Mouse (Mus musculus): ENCODE data around the gene Mgea5.

DNA sequence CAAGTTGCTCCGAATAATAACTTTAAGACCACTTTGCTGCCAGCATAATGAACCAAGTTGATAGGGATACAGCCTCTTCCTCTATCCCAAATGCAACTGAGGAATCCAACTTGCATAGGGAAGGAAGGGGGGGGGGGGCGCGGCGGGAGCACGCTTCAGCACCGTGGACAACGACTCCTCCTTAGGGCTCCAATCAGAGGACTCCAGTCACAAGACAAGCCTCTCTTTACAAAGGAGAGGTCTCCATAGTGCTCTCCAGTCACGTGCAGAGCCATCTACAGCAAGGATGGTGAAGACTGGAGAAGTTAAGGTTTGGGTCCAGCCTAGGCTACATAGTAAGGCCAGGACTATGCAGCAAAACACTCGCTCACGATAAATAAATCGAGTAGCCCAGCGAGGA is 30.2 kb upstream of the Mgea5 start:
- TF ChIP-seq CTCF (IDR thresholded peaks at IDR 0.05; ENCODE audit: low read depth, low read length) (no peak), GATA1 (IDR thresholded peaks at IDR 0.05; ENCODE audit: borderline replicate concordance, low read length) (no peak), TAL1 (conservative IDR thresholded peaks at IDR 0.05; ENCODE audit: low read depth, low read length) (no peak), POLR2AphosphoS5 (IDR thresholded peaks at IDR 0.05; ENCODE audit: insufficient replicate concordance, low read depth, low read length) (no peak), GATA2 (IDR thresholded peaks at IDR 0.05; ENCODE audit: borderline replicate concordance, low read depth, low read length) (no peak)

Data from G1E (cell line).